Mouse (Mus musculus) erythroblast, embryonic 14.5 days (primary cell): ENCODE measurements around the gene Bicra.

Source experiments
- GATA1 ChIP-seq: IDR thresholded peaks from 2 replicates; pipeline ENCODE4 v1.6.1; 2012; ENCODE audit warnings: low read length, inconsistent platforms, mixed read lengths
- TAL1 ChIP-seq: IDR thresholded peaks from 3 replicates; pipeline ENCODE4 v1.6.1; 2012; ENCODE audit warnings: low read length, inconsistent platforms, mixed read lengths

- TF ChIP-seq TAL1: no peak
- TF ChIP-seq GATA1: no peak
Measured at GRCm38 (mm10) chr7:15954978-15955443, 92.7 kb downstream of the Bicra start.
